Mouse (Mus musculus) ZHBTc4 (cell line): ENCODE measurements at regions not wholly inside any gene's neighbourhood (a gene's known extent, or its start where the extent isn't known, plus 50 kb on each side); places are given as distances from the start of the nearest gene placed in this dataset.
A peak's percentile ranks its signal among the peaks of the same experiment; 100 is the strongest.
"Not testable (repeated sequence)": the region's sequence is repeated elsewhere in the genome, so short reads cannot be mapped to it uniquely, and the experiment has no call there.

Experiments
- DNase-seq: peaks from one replicate; pipeline ENCODE4 v3.0.0-alpha.2; 2011; ENCODE audit warnings: low read depth, low spot score

DNA sequence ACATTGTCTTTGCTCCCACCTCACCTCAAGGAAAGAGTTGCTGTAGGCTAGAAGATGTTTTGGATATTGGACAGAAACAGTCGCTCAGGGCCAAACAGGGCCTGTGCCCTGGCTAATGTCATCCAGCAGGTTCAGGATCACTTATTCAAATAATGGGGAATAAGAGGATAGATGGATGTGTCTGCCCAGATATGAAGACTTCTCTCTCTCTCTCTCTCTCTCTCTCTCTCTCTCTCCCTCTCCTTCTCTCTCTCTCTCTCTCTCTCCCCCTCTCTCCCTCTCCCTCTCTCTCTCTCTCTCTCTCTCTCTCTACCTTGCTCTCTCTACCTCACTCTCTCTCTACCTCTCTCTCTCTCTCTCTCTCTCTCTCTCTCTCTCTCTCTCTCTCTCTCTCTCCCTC lies 483.9 kb downstream of the 5730507C01Rik start:
- DNase-seq, result not testable (repeated sequence)

- peak; percentile 49 for DNase-seq
Measured at GRCm38 (mm10) chr12:19000597-19000996, 486.3 kb downstream of the 5730507C01Rik start.
